Mouse (Mus musculus) CH12F3 (cell line): ENCODE data around the gene Hsd11b1.
"Not testable (repeated sequence)": the region's sequence is repeated elsewhere in the genome, so short reads cannot be mapped to it uniquely, and the experiment has no call there.

ENCODE experiments used
- in situ Hi-C: fragments of 300-500 bp; cut with MboI; formaldehyde crosslinking; loops from 2 replicates; pipeline ENCODE4 v1.14.3; 2020; ENCODE audit warnings: low sequenced_read_pairs

The Hsd11b1 gene

GRCm38 (mm10) chr1:193263955-193264598, at the start of gene Hsd11b1:
Hsd11b1 (minus strand) TSS chr1:193264075.
- in situ Hi-C loops = no loop called here

GRCm38 (mm10) chr1:193311596-193311995, 47.7 kb upstream of the Hsd11b1 start:
- in situ Hi-C loops = no loop called here

GRCm38 (mm10) chr1:193310519-193311085, 46.7 kb upstream of the Hsd11b1 start:
- in situ Hi-C loops = no loop called here

GRCm38 (mm10) chr1:193309785-193310518, 46.1 kb upstream of the Hsd11b1 start:
- in situ Hi-C loops = no loop called here

GRCm38 (mm10) chr1:193306832-193307231, 43.0 kb upstream of the Hsd11b1 start:
- in situ Hi-C loops = no loop called here

GRCm38 (mm10) chr1:193305386-193305785, 41.5 kb upstream of the Hsd11b1 start:
- in situ Hi-C loops = no loop called here

GRCm38 (mm10) chr1:193303096-193303495, 39.2 kb upstream of the Hsd11b1 start:
- in situ Hi-C loops = no loop called here

GRCm38 (mm10) chr1:193302093-193302405, 38.2 kb upstream of the Hsd11b1 start:
- in situ Hi-C loops = no loop called here

- in situ Hi-C loops = no loop called here
These were observed 37.6 kb upstream of the Hsd11b1 start for GRCm38 (mm10) chr1:193301216-193302092.

GRCm38 (mm10) chr1:193299995-193300394, 36.1 kb upstream of the Hsd11b1 start:
- in situ Hi-C loops = no loop called here

GRCm38 (mm10) chr1:193298141-193298765, 34.4 kb upstream of the Hsd11b1 start:
- in situ Hi-C loops = no loop called here

GRCm38 (mm10) chr1:193295920-193296319, 32.0 kb upstream of the Hsd11b1 start:
- in situ Hi-C loops = no loop called here

GRCm38 (mm10) chr1:193293926-193294325, 30.1 kb upstream of the Hsd11b1 start:
- in situ Hi-C loops = no loop called here

GRCm38 (mm10) chr1:193293039-193293438, 29.2 kb upstream of the Hsd11b1 start:
- in situ Hi-C loops = no loop called here

GRCm38 (mm10) chr1:193290686-193291085, 26.8 kb upstream of the Hsd11b1 start:
- in situ Hi-C loops = no loop called here

GRCm38 (mm10) chr1:193289914-193290313, 26.0 kb upstream of the Hsd11b1 start:
- in situ Hi-C loops = no loop called here

- in situ Hi-C loops = no loop called here
These were observed 25.2 kb upstream of the Hsd11b1 start for GRCm38 (mm10) chr1:193289076-193289475.

GRCm38 (mm10) chr1:193287578-193287977, 23.7 kb upstream of the Hsd11b1 start:
- in situ Hi-C loops = no loop called here

- in situ Hi-C loops = not testable (repeated sequence)
These were observed 22.0 kb upstream of the Hsd11b1 start for GRCm38 (mm10) chr1:193285766-193286325.

- in situ Hi-C loops = no loop called here
These were observed 20.4 kb upstream of the Hsd11b1 start for GRCm38 (mm10) chr1:193284228-193284779.
